Mouse (Mus musculus): ENCODE data around the gene Cers5. TPM values are rescaled to one million over a fixed set of nuclear protein-coding genes. Genes with fewer than 3 reads are reported as not detected.
"Not testable (repeated sequence)": the region's sequence is repeated elsewhere in the genome, so short reads cannot be mapped to it uniquely, and the experiment has no call there.

Gene Cers5
- total RNA-seq, 2 experiments from 2014 or later = 54.3 to 57.0 TPM

- no peak for DNase-seq (ENCODE audit: low spot score in 2 of 2)
Observed at GRCm38 (mm10) chr15:99711491-99711890, 61.2 kb downstream of the Cers5 start.

DNA sequence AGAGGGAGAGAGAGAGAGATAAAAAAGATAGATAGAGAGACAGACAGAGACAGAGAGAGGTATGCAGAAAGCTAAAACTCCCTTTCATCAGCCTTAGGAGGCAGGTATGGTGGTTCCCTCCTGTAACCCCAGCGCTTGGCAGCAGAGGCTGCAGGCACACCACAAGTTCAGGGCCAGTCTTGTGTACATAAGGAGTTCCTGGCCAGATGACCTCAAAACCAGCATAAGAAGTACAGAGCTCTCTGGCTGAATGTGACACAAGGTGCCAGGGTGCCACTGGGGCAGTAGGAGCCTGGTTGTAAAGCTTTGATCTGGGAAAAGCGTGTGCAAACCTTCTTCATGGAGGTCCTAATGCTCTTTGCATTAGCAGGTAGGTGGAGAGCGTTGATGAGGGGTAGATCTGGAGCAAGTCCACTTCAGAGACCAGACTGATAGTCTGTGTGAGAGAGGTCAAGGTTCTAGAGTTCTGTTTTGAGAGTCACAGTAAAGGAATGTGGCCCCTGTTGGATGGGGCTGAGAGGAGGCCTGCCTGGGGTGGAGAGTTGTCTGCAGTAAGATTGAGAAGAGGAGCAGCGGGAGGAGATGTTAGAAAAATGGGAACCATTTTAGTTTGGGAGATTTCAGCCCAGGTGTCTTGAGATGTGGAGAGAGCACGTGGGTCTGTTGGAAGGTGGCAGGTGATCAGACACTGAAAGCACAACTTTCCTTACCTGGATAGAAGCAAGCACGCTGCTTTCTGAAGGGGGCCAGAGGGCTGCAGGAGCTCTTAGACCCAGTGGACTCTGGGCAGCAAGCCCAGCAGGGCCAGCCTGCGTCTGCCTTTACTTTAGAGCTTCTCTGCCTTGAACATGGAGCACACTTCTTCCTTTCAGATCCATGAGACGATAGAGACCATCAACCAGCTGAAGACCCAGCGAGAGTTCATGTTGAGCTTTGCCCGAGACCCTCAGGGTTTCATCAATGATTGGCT is 62.2 kb downstream of the Cers5 start:
- no peak for DNase-seq (ENCODE audit: low spot score in 2 of 2)

- DNase-seq (ENCODE audit: low spot score in 2 of 2) = no peak
Observed at GRCm38 (mm10) chr15:99708176-99708575, 64.5 kb downstream of the Cers5 start.

DNA sequence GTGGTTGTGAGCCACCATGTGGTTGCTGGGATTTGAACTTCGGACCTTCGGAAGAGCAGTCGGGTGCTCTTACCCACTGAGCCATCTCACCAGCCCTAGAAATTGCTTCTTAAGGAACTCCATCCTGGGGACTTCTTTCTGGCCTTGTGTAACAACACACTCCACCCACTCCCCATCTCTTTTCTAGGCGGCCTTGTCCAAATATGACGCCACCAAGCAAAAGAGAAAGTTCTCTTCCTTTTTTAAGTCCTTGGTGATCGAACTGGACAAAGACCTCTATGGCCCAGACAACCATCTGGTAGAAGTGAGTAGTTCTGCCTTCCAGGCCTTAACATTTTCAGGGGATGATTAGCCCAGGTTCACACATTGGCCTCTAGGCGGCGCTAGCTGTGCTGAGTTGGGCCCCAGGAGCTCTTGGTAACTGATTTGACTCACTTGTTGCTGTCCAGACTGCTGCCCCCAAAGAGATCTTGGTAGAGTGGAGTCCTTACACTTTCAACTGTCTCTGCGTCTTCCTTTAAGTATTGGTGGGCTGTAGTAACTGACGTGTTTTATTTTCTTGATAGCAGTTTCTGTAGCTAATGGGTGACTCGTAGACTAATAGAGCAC is 67.1 kb downstream of the Cers5 start, which contains the start of gene Gm17349:
TSS of gene Gm17349 (minus strand) at position 51 of the 609 bp plus-strand sequence.
- no peak for DNase-seq (ENCODE audit: low spot score in 2 of 2)

DNA sequence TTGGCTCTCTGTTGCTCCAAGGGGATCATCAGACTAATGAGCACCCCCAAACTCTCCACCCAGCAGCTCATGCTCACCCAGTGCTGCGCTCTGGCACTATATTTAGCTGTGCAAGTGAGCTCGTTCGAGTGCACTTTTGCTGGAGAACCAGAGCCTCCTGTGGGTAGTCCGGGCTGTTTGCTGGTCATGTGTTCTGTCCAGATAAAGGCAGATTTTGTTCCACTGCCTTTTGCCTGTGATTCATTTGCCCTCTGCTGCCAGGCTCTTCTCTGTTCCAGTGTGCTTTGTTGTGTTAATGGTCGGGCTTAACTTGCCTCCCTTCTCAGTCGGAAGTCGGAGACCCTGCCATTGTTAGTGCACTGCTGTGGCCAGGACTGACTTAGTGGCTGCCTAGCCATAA is 67.8 kb downstream of the Cers5 start:
- no peak for DNase-seq (ENCODE audit: low spot score in 2 of 2)

DNA sequence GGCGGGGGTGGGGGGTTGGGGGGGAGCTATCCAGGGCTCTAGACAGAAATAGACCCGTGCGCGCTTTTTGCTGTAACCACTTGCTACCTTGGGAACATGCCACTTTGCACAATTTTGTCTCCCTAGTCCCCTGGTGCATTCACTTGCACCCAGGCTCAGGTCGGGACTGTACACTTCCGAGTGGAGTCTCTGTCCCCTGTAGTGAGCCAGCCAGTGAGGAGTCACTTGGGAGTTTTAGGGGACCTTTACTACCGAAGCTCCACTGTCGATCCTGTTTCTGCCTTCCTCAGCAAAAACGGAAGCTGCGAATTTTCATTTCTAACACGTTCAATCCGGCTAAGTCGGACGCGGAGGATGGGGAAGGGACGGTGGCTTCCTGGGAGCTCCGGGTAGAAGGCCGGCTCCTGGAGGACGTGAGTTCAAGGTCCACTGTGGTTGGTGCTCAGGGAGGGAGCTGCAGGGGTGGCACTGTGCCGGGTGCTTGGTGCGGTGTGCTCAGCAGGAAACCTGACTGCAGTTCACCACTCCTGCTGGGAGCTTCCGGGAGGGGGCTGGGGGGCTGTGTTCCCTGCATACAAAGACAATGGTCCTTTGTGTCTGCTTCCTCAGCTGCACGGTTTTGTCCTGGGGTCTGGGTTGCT is 68.5 kb downstream of the Cers5 start:
- DNase-seq (ENCODE audit: low spot score in 2 of 2) = no peak

- no peak for DNase-seq (ENCODE audit: low spot score in 2 of 2)
Observed at GRCm38 (mm10) chr15:99703676-99704040, 69.0 kb downstream of the Cers5 start.

DNA sequence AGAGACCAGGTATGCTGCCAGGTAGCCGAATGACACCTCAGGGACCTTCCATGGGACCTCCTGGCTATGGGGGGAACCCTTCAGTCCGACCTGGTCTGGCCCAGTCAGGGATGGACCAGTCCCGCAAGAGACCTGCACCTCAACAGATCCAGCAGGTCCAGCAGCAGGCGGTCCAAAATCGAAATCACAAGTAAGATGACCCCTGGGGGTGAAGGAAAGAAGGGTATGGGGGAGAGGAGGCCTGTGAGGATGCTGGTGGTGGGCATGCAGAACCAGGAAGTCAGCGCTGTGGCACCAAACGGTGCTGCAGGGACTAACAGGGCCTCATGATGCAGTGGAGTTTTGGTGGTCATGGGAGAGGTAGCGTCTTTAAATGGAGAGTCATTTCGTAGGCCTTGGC is 69.6 kb downstream of the Cers5 start:
- DNase-seq (ENCODE audit: low spot score in 2 of 2) = no peak

DNA sequence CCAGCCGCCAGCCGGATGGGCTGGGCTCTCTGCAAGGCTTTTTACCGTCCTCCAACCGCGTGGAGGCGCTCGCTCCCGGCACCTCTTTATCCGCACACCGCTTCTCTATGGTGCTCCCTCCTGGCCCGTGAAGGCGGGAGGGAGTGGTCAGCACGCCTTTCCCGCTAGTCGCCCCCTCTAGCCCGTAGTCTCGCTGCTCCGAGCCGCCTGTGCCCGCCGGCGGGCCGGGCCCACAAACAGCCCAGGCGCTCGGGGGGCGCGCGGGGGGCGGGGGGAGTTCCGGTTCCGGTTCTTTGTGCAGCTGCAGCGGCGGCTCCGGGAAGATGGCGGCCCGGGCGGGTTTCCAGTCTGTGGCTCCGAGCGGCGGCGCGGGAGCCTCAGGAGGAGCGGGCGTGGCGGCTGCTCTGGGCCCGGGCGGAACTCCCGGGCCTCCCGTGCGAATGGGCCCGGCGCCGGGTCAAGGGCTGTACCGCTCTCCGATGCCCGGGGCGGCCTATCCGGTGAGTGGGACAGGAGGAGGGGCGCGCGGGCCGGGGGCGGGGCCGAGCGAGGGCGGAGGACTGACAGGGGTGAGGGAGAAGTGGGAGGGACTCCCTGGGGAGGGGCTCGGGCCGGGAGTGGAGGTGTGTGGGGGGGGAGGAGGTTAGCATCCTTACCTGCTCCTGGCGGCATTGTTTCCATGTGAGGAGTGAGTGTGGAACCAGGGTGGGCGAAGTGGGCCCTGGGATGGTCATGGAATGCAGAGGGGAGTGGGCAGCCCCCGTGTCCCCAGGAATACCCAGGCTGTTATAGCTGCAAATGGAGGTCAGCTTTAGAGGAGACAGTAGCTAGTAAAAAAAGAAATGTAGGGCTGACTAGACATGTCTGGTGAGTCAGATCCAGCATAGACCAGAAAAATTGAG is 70.4 kb downstream of the Cers5 start, which contains the start of gene Smarcd1:
TSS of gene Smarcd1 (plus strand) at position 131 of the 902 bp plus-strand sequence.
- peak; percentile 87 to 95 for DNase-seq (ENCODE audit: low spot score in 2 of 2)

- DNase-seq (ENCODE audit: low spot score in 2 of 2) = not testable (repeated sequence)
Observed at GRCm38 (mm10) chr15:99701640-99701998, 71.1 kb downstream of the Cers5 start.

- DNase-seq (ENCODE audit: low spot score in 2 of 2) = no peak
Observed at GRCm38 (mm10) chr15:99700219-99701106, 72.2 kb downstream of the Cers5 start.

GRCm38 (mm10) chr15:99699715-99700114 is 73.0 kb downstream of the Cers5 start:
- DNase-seq (ENCODE audit: low spot score in 2 of 2) = no peak

- DNase-seq (ENCODE audit: low spot score in 2 of 2) = no peak
Observed at GRCm38 (mm10) chr15:99698533-99699085, 74.1 kb downstream of the Cers5 start.

GRCm38 (mm10) chr15:99697309-99697708 is 75.4 kb downstream of the Cers5 start:
- DNase-seq (ENCODE audit: low spot score in 2 of 2) = no peak

DNA sequence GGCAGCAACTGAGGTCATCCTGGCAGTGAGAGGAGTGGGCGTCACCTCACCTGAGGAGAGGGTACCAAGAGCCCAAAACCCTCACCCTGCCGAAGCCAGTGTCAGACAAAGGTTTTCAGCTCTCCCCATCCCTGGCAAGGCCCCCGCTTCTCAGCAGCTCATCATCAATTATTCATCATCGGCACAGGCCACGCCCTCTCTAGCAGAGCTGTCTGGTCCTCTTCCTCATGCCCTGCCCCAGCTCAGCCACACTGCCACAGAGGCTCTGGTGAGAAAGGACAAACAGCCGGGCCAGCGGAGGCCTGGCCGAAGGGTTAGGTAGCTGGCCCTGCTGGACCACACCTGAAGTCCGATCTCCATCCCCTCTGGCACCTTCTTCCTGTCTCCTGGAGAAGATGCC is 80.7 kb downstream of the Cers5 start:
- no peak for DNase-seq (ENCODE audit: low spot score in 2 of 2)

- no peak for DNase-seq (ENCODE audit: low spot score in 2 of 2)
Observed at GRCm38 (mm10) chr15:99690924-99691323, 81.8 kb downstream of the Cers5 start.

- DNase-seq (ENCODE audit: low spot score in 2 of 2) = peak in 1 of 2 experiments; percentile 38
Observed at GRCm38 (mm10) chr15:99688712-99689111, 84.0 kb downstream of the Cers5 start.
